Mouse (Mus musculus): ENCODE measurements around the gene Olfr449.

GRCm38 (mm10) chr6:42834084-42834483 lies at the start of gene Olfr449:
- TF ChIP-seq GATA1 (IDR thresholded peaks at IDR 0.05; ENCODE audit: borderline replicate concordance, low read length) (no peak), FLI1 (IDR thresholded peaks at IDR 0.05; ENCODE audit: low read length) (no peak)
